Mouse (Mus musculus) CD4-positive, CD25-positive, alpha-beta regulatory T cell, adult 2 months (primary cell): ENCODE measurements around the gene Cd300ld4.
A peak's percentile ranks its signal among the peaks of the same experiment; 100 is the strongest.
"Not testable (repeated sequence)": the region's sequence is repeated elsewhere in the genome, so short reads cannot be mapped to it uniquely, and the experiment has no call there.

ENCODE experiments used
- DNase-seq: peaks from one replicate; pipeline ENCODE4 v3.0.0-alpha.2; 2012; ENCODE audit warnings: low read depth, low spot score

The Cd300ld4 gene

DNA sequence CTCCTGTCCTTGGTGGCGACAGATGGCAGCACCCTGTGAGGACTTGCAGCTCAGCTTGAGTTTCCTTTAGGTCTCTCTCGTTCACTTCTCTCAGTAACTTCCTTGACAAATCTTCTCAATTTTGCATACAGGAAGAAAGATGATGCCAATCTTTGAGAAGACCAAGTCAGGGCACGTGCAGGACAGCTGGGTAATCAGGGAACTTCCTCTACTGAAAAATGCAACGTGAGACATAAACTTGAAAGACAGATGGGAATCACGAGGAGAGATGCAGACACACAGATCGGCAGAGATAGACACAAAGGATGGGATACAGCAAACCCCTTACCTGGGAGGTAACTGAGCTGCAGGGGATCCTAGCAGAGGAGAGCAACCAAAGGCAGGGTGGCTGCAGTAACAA is at the start of gene Cd300ld4:
TSS of gene Cd300ld4 (minus strand) at position 101 of the 400 bp plus-strand sequence.
- DNase-seq: not testable (repeated sequence)

DNA sequence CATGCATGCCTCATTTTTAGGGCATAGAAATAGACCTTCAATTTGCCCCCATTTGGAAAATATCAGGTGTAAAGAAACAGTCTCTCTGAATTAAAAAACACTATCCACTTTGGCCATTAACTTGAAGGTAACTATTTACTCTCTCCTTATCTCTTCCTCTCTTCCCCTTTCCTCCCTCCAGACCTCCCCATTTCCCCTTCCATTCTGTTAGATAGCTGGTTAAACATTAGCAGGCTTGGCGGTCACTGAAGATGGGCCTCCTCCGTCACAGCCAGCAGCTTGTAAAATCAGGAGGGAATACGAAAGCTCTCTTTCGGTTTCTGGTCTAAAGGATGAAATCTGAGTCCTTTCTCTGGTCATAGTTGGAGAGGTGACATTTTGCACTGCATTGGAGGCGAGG is 49.0 kb upstream of the Cd300ld4 start:
- DNase-seq: no peak

DNA sequence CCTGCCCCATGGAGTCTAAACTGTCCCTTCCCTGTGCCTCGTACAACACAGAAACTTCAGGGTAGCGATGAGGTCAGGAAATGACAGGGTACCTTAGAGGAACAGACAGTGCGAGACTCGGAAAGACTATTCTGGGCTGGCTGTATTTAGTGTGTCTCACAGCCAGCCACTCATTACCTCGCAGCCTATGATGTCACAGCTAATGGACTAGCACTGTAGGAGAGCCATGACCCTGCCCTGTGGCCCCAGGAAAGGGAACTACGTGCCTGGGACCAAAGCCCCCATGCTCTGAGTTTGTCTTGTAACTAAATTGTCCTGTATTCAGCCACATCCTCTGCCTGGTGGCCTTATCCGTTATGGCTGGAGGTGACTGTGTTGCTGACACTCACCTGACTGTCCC is 48.6 kb upstream of the Cd300ld4 start:
- DNase-seq: no peak

DNA sequence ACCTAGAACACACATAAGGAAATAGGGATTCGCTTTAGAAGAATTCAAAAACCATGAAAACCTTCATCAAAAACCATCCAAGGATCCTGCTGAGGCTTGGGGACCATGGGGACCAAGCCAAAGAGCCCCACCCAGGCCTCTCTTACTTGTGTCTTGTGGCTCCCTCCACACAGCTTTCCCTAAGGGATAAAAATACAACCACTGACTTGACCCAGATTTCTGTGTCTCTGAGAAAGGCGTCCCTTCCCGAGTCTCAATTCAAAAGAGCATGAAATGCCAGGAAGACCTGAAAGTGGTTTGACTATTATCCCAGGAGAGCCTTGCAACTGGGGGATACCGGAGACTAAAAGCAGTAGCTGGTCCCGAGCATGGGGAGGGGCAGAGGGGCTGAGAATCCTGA is 46.2 kb upstream of the Cd300ld4 start:
- DNase-seq: no peak

DNA sequence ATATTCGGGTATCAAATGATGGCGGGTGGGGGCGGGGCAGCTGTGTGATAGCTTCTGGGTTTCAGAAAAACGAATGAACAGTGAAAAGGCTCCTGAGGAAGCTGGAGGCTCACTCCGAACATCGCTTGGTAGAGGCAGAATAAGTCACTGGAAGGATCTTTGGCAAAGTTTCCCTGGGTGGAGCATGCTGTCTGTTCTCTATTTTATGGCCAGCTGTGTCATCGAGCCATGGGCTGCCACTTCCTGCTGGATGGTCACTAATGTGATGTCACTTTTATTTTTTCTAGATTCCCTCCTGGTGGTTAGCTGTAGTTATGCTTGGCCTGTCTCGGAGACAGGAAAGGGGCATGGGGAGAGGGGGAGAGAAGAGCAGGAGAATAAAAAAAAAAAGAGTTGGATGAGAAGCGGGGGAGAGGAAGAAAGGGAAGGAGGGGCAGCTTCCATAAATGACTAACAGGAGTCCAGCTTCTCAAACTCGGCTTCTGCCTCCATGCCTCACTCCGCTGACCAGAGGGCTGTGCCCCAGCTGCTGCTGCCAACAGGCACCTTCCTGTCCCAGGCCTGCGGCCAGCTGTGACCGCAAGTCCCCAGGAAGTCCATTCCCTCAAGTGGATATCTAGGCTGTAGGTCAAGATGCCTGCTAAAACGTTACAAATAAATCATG is 45.0 kb upstream of the Cd300ld4 start:
- no peak for DNase-seq

DNA sequence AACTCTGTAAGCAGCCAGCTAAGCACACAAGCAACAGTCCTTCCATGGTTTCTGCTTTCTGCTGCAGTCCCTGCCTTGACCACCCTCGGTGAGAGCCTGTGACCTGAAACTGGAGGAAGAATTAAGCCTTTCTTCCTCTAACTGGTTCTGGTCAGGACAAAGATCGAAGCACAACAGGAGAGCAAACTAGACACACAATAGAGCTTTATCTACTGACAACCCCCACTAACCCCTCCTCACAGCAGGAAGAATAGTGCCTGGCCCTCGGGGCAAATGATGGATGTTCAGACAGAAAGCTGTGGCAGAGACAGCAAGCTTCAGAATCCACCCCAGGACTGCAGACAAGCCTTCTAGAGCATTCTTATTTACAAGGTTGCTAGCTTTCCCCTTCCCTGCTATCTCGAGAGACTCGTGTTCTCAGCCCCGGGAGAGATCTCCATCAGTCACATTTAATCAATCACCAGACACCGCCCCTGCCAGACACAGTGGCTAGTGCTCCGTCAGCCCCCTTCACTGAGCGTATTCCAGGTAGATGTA is 44.3 kb upstream of the Cd300ld4 start:
- no peak for DNase-seq

DNA sequence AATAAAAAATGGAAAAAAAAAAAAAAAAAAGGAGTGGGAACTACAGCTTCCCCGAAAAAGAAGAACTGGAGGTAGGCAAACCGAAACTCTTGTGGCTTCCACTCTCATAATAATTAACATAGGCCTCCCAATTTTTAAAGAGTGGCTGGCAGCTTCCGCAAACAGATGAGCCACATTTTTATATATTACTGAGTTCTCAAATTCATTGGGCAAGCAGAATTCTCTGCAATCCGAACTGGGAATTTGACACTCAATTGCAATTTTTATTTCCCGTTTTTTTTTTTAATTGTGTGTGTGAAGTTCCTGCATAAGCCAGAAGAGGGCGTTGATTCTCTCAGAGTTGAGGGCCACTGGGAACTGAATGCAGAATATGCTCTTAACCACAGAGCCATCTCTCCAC is 40.0 kb upstream of the Cd300ld4 start:
- DNase-seq: no peak

DNA sequence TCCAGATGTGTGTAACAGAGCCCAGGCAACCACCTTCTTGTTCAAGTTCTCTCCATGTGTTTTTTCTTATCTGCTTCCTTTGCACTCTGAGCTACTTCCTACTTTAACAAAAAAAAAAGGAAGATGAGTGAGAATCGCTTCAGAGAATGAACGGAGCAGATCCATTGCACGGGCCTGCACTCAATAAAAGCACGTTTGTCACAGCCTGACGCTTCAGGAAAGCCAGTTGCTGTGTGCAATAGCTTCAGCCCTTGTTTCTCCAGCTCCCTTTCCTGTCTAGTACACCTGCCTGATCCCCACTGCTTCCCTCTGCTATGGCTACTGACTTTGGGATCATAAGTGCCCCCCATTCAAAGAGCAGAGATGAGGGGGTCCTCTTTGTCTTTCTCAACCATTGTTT is 35.3 kb upstream of the Cd300ld4 start, which contains the start of gene Cd300e:
TSS of gene Cd300e (minus strand) at position 101 of the 400 bp plus-strand sequence.
- no peak for DNase-seq

DNA sequence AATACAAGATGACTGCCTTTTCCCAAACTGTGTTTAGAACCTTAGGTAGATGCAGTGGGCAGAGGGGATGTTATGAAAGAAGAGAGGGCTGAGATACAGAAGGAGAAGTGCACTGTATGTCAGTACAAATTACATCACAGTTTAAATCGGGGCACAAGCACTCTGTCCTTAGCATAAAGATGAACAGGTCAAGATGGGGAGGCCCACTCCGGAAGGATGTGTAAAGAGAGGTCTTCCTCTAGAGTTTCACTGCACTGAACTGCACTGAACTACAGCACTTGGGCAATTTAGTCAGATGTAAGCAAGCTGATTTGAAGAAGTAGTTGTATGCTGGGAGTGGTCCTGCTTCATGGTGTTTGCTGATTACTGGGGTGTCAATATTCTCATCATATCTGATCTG is 33.0 kb upstream of the Cd300ld4 start:
- no peak for DNase-seq

DNA sequence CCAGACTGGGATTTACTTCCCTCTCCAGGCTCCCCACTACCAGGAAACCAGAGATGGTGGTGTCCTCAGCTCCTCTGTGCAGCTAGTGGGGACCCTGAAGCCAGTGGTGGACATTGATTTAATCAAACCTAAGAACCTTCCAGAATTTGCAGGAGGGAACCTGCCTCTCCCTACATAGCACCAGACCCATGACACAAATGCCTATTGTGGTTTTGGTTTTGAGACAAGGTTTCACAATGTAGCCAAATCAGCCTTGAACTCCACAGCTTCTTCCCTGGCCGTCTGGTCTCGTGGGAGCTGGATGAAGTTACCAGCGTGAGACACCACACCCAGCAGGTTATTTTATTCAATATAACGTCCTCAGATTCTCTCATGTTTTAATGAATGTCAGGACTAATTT is 31.9 kb upstream of the Cd300ld4 start:
- no peak for DNase-seq

DNA sequence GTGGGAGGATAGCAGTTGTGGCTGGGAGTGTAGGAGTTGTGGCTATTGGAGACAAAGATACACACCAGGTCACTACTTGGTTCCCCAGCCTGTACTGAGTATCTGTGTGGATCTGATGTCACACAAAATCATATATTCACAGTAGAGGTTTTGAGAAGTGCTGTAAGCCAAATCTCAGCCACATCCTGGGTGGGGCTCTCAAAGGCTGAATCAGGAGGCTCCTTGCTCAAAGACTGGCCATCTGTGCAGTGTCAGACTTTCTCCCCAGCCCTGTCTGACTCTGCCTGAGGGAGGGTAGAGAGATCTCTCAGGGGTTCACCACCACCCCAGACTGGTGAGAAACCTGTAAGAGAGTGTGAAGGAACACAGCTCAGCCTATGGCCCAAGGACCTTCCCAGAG is 27.7 kb upstream of the Cd300ld4 start:
- DNase-seq: no peak

DNA sequence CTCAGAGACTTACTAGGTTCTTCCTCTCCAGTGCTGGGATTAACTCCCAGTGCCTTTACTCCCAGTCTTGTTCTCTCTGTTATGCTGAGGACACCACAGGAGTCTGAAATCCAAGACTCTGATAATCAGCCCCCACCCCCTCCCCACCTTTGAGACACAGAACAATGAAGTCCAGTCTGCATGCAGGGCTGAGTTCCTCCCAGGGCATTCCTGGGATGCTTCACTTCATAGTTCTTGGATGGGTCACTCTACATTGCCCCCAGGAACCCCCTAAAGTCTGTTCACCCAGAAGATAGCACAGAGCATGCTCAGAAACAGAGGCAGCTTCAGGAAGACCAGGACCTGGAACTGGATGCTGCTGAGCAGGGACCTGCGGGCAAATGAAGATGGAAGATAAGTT is 26.2 kb upstream of the Cd300ld4 start:
- DNase-seq: no peak

DNA sequence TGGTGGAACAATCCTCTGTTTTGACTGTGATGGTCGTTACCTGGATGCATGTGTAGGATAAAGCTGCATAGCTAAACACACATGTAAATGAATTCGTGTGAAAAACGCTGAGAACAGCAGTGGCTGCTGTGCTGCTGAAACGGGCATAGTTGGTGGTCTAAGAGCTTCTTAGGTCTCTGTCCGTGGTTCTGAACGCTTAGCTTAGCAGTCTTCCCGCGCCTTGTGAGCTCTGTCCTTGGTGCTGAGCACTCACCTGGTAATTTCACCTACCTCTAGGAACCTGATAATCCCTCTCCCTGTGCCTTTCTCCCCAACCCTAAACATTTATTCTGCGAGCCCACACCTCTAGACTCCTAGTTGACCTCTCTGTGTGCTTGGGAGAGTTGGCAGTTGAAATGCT is 25.4 kb upstream of the Cd300ld4 start:
- DNase-seq: peak; percentile 51

DNA sequence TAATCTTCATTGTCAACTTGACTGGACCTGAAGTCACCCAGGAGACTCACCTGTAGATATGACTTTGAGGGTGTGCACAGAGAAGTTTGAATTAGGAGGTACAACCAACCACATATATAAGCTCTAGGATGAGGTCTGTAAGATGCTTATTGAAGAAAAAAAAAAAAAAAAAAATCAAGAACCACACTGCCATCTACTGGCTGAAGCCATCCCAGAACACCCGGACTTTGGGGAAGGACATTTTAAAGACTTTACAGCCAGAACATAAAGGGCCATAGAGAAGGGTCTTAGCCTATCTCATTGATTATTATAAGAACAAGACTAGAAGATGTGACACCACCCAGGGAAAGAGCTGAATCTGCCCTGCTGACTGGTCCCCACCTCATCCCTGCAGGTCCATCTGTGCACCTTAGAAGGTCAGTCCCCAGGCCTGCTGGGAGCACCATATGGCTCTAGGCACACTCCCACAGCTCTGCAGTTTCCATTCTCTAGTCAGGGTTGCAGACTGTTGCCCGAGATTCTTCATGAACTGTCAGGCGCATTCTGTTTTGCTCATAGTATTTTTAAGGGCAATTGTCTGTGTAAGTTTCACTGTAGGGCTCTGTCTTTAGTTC is 22.6 kb upstream of the Cd300ld4 start:
- peak; percentile 27 for DNase-seq

DNA sequence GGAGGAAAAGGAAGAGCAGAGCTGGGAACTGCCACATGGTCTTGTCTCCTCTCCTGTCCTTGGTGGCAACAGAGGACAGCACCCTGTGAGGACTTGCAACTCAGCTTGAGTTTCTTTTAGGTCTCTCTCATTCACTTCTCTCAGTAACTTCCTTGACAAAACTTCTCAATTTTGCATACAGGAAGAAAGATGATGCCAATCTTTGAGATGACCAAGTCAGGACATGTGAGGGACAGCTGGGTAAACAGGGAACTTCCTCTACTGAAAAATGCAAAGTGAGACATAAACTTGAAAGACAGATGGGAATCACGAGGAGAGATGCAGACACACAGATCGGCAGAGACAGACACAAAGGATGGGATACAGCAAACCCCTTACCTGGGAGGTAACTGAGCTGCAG is 21.4 kb upstream of the Cd300ld4 start, which contains the start of gene Cd300ld3:
TSS of gene Cd300ld3 (minus strand) at position 151 of the 400 bp plus-strand sequence.
- DNase-seq: no peak

DNA sequence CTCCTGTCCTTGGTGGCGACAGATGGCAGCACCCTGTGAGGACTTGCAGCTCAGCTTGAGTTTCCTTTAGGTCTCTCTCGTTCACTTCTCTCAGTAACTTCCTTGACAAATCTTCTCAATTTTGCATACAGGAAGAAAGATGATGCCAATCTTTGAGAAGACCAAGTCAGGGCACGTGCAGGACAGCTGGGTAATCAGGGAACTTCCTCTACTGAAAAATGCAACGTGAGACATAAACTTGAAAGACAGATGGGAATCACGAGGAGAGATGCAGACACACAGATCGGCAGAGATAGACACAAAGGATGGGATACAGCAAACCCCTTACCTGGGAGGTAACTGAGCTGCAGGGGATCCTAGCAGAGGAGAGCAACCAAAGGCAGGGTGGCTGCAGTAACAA is 10.9 kb upstream of the Cd300ld4 start, which contains the start of gene Cd300ld5:
TSS of gene Cd300ld5 (minus strand) at position 101 of the 400 bp plus-strand sequence.
- DNase-seq: not testable (repeated sequence)

DNA sequence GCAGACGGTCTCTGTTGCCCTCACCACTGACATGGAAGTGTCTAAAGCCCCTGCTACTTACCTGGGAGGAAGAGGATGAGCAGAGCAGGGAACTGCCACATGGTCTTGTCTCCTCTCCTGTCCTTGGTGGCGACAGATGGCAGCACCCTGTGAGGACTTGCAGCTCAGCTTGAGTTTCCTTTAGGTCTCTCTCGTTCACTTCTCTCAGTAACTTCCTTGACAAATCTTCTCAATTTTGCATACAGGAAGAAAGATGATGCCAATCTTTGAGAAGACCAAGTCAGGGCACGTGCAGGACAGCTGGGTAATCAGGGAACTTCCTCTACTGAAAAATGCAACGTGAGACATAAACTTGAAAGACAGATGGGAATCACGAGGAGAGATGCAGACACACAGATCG is 10.7 kb downstream of the Cd300ld4 start, which contains the start of gene Cd300ld2:
TSS of gene Cd300ld2 (minus strand) at position 101 of the 400 bp plus-strand sequence.
- not testable (repeated sequence) for DNase-seq

DNA sequence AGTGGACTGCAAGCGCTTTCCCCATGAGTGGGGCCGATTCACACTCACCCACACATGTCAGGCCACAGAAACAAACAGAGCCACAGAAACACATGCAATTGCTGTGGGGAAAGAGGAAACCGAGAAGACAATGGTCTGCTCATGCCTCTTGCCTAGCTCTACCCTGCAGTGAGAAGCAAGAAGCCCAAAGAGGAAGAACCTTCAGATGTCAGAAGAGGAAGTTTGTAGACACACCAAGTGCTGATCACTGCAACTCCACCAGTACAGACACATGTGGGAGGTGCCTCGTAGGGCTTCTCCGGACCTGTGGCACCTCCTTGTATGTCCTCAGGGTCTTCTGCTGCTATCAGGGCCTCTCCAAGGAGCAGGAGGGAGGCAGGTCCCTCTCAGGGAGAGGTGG is 22.7 kb downstream of the Cd300ld4 start:
- no peak for DNase-seq

DNA sequence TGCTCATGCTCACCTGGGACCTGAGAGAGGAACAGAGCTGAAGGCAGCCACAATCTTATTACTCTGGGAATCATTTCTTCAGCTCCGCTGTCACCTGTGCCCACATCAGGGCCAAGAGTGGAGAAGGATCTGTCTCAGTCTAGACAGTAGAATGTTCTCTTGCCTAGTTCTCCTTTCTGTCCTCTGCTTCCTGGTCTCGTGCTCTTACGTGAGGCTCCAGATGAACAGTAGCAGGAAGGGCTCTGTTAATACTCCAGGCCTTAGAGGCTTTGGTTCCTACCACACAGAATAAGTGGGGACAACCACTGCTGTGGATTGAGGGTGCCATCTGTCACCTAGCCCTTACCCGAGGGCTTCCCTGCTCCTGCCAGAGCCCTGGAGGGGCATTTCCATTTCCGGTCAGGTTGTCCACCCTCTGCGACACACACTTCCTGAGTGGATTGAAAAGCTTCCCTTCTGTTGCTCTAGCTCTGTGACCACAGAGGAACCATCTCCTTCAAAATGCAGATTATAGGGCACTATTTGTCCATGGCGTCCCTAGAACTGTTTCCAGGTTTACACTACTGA is 25.3 kb downstream of the Cd300ld4 start, which contains the start of gene Cd300c2:
TSS of gene Cd300c2 (minus strand) at position 407 of the 567 bp plus-strand sequence.
- no peak for DNase-seq

DNA sequence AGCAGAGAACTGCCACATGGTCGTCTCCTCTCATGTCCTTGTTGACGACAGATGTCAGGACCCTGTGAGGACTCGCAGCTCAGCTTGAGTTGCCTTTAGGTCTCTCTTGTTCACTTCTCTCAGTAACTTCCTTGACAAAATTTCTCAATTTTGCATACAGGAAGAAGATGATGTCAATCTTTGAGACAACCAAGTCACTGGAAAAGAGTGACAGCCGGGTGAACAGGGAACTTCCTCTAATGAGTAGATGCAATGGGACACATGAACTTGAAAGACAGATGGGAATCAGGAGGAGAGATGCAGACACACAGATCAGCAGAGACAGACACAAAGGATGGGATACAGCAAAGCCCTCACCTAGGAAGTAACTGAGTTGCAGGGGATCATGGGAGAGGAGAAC is 37.0 kb downstream of the Cd300ld4 start, which contains the start of gene Cd300ld:
TSS of gene Cd300ld (minus strand) at position 130 of the 400 bp plus-strand sequence.
- DNase-seq: no peak

DNA sequence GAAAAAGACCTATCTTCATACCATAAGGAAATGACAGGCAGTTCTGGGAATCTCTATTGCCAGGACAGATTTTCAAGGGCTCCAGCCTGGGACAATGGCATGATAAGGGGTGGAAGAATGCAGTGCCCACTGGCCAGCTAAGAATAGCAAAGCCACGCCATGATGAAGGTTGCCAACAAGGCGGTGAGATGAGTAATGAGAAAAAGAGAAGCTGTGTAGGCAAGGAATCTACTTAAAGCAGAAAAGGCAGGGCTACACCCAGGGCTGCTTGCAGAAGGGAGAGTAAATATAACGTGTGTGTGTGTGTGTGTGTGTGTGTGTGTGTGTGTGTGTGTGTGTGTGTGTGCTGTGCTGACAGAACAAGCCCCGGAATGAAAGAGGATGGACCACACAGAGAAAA is 44.9 kb downstream of the Cd300ld4 start:
- DNase-seq: no peak

DNA sequence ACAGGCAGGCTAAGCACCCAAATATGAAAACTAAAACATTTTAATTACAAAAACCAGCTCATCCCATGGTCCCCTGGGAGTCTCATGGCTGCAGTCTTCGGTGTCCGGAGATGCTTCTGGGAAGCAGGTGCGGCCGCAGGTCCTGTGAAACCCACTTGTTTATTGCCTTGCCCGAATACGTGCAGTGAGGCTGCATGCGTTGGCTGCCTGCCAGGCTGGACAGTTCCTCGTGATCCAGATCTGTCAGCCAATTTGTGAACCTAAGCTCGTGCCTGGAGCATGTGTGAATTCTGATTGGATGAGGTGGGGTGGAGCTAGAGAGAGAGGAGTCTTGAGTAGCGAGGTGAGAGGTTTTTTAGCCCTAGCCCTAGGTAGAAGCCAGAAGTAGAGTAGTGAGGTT is 54.1 kb downstream of the Cd300ld4 start:
- DNase-seq: no peak
